Mouse (Mus musculus) CD8-positive naive resting alpha-beta T cell, adult 57 days (primary cell): ENCODE measurements around the gene Utp18. TPM values are rescaled to one million over a fixed set of nuclear protein-coding genes. Genes with fewer than 3 reads are reported as not detected.

Experiments used
- total RNA-seq: library from RNA; stranded (reverse); gene quantifications from one replicate; pipeline ENCODE4 v1.2.4, GENCODE M21; 2023

Utp18 gene
- 57.3 TPM for total RNA-seq

GRCm38 (mm10) chr11:93885572-93886410, at the start of gene Utp18, which contains the start of gene Mbtd1:
Gene Utp18 (minus strand): TSS chr11:93885766.
Gene Mbtd1 (plus strand): TSS chr11:93885852.

Other genes starting within 250 kb of the Utp18 start
- gene Mbtd1, start 86 bp upstream of the Utp18 start, total RNA-seq: 69.9 TPM
- 241 TPM for gene Nme2, start 70.5 kb upstream of the Utp18 start, total RNA-seq
- 61.1 TPM for gene Gm20390, start 82.5 kb upstream of the Utp18 start, total RNA-seq
- gene Nme1, start 82.8 kb upstream of the Utp18 start, total RNA-seq: 32.0 TPM
- 68.6 TPM for gene Spag9, start 110.3 kb upstream of the Utp18 start, total RNA-seq